Mouse (Mus musculus) fat pad, adult 2 months (tissue): ENCODE measurements around the gene Car14.
"Not testable (repeated sequence)": the region's sequence is repeated elsewhere in the genome, so short reads cannot be mapped to it uniquely, and the experiment has no call there.

Experiments used
- DNase-seq: peaks from one replicate; pipeline ENCODE4 v3.0.0-alpha.2; 2011; ENCODE audit warnings: low read depth, low spot score; ENCODE audit errors: extremely low read depth

Gene Car14

GRCm38 (mm10) chr3:95904568-95904967 lies at the start of gene Car14:
Car14 (minus strand) TSS chr3:95904691.
- no peak for DNase-seq

- no peak for DNase-seq
These were observed 49.0 kb upstream of the Car14 start for GRCm38 (mm10) chr3:95953522-95953921.

- DNase-seq, result no peak
These were observed 48.5 kb upstream of the Car14 start for GRCm38 (mm10) chr3:95953023-95953422.

- DNase-seq, result not testable (repeated sequence)
These were observed 47.1 kb upstream of the Car14 start for GRCm38 (mm10) chr3:95951566-95951965.

GRCm38 (mm10) chr3:95950763-95951551 lies 46.5 kb upstream of the Car14 start:
- DNase-seq, result peak; percentile 37

GRCm38 (mm10) chr3:95948325-95948724 lies 43.8 kb upstream of the Car14 start:
- no peak for DNase-seq

GRCm38 (mm10) chr3:95945731-95946240 lies 41.3 kb upstream of the Car14 start:
- DNase-seq, result no peak

- no peak for DNase-seq
These were observed 40.3 kb upstream of the Car14 start for GRCm38 (mm10) chr3:95944742-95945141.

GRCm38 (mm10) chr3:95943226-95943625 lies 38.7 kb upstream of the Car14 start:
- DNase-seq, result no peak

- no peak for DNase-seq
These were observed 38.3 kb upstream of the Car14 start for GRCm38 (mm10) chr3:95942749-95943148.

- no peak for DNase-seq
These were observed 34.3 kb upstream of the Car14 start for GRCm38 (mm10) chr3:95938835-95939234.

- DNase-seq, result no peak
These were observed 33.7 kb upstream of the Car14 start for GRCm38 (mm10) chr3:95938217-95938616.

GRCm38 (mm10) chr3:95934448-95934847 lies 30.0 kb upstream of the Car14 start:
- no peak for DNase-seq

GRCm38 (mm10) chr3:95933111-95933750 lies 28.7 kb upstream of the Car14 start:
- no peak for DNase-seq

- no peak for DNase-seq
These were observed 28.1 kb upstream of the Car14 start for GRCm38 (mm10) chr3:95932566-95932965.

GRCm38 (mm10) chr3:95932157-95932556 lies 27.7 kb upstream of the Car14 start:
- DNase-seq, result no peak

- no peak for DNase-seq
These were observed 27.0 kb upstream of the Car14 start for GRCm38 (mm10) chr3:95931471-95931870.

GRCm38 (mm10) chr3:95930471-95930789 lies 25.9 kb upstream of the Car14 start:
- DNase-seq, result no peak

- DNase-seq, result no peak
These were observed 25.3 kb upstream of the Car14 start for GRCm38 (mm10) chr3:95929581-95930470.

- DNase-seq, result peak; percentile 92
These were observed 24.4 kb upstream of the Car14 start, which contains the start of gene Anp32e for GRCm38 (mm10) chr3:95928658-95929503. Anp32e (plus strand) TSS chr3:95929246.
